Mouse (Mus musculus): ENCODE results near the gene Emc8.

GRCm38 (mm10) chr8:120692934-120693333 lies 24.6 kb upstream of the Emc8 start:
- TF ChIP-seq CTCF (IDR thresholded peaks at IDR 0.05; ENCODE audit: extremely low read depth, insufficient read length, insufficient replicate concordance, low read depth, low read length) (no peak), POLR2A (IDR thresholded peaks at IDR 0.05; ENCODE audit: low read depth, low read length) (no peak)

Data from small intestine, adult 2 months (tissue).